27 mouse cellular contexts compared by ENCODE assay signal in genomic region chr10:71546507-71546906, GRCm38 (mm10).
DNase-seq lines count a peak whose midpoint lies in the region; ATAC-seq and TF ChIP-seq lines count a peak whose summit lies in the region.
"Had no signal": no experiment of that assay in that cellular context is flagged by ENCODE, and none has a peak within 500 bp of the region (broad histone marks: within the 10 kb centered on the region; RNA-seq: fewer than 3 reads in every experiment).

No protein-coding gene starts in this region.

- no peaks in the 10 kb centered on the region for H3K27me3 ChIP-seq in embryonic facial prominence, embryonic 14.5 days (replicated peaks; ENCODE audit: control insufficient read depth, insufficient read depth, low read length)
- H3K27me3 ChIP-seq in embryonic facial prominence, embryonic 10.5 days (replicated peaks; ENCODE audit: low read depth, poor library complexity, severe bottlenecking): no peaks in the 10 kb centered on the region
- H3K27me3 ChIP-seq in lung, embryonic 15.5 days: no peaks in the 10 kb centered on the region
- H3K27me3 ChIP-seq: embryonic facial prominence, embryonic 12.5 days; embryonic facial prominence, embryonic 15.5 days; forebrain, embryonic 12.5 days had no signal

- 72% methylated on average over 7 of the region's 7 CpGs for WGBS in embryonic facial prominence, embryonic 14.5 days
- 88% methylated on average over 7 of the region's 7 CpGs for WGBS in embryonic facial prominence, embryonic 10.5 days
- WGBS in lung, embryonic 15.5 days: 63% methylated on average over 7 of the region's 7 CpGs
- WGBS in lung, adult 2 months: 64% methylated on average over 7 of the region's 7 CpGs

- ATAC-seq in embryonic facial prominence, embryonic 14.5 days (ENCODE audit: low read depth): no peak
- peak; percentile 69; the same call in 1 of the 2 replicates for ATAC-seq in lung, embryonic 15.5 days (ENCODE audit: borderline replicate concordance, extremely low read depth, low FRiP score, low TSS enrichment)
- ATAC-seq: CD4-positive, CD25-positive, alpha-beta regulatory T cell, adult 4 months; forebrain, embryonic 14.5 days; forebrain, embryonic 16.5 days had no signal

- TF ChIP-seq CTCF in lung, adult 2 months (IDR thresholded peaks at IDR 0.05; ENCODE audit: insufficient read depth, low read length): no peak

- no peak overlapping the region for H3K4me2 ChIP-seq in embryonic facial prominence, embryonic 14.5 days (ENCODE audit: low read depth, low read length)
- no peak overlapping the region for H3K4me2 ChIP-seq in lung, embryonic 15.5 days
- H3K4me2 ChIP-seq: embryonic facial prominence, embryonic 12.5 days; embryonic facial prominence, embryonic 15.5 days; forebrain, embryonic 12.5 days had no signal

- peak; percentile 10 for DNase-seq in embryonic facial prominence, embryonic 14.5 days (ENCODE audit: low spot score)
- no peak for DNase-seq in embryonic facial prominence, embryonic 10.5 days (ENCODE audit: low spot score)
- no peak for DNase-seq in lung, postnatal 25 days (ENCODE audit: low spot score)
- peak; percentile 6 for DNase-seq in lung, postnatal 10 days
- no peak for DNase-seq in lung, adult 2 months
- peak; percentile 15 for DNase-seq in NIH3T3 (ENCODE audit: low read depth)
- DNase-seq: adrenal gland, adult 2 months; adrenal gland, postnatal 10 days; adrenal gland, postnatal 25 days; B cell, adult 2 months; cerebellum, adult 11 months; cerebellum, adult 18-20 months; cerebellum, adult 8-10 months; cerebellum, adult 9-11 months; cerebellum, postnatal 14 days; cerebellum, postnatal 36 days; embryo, embryonic 11 days had no signal

- no peak overlapping the region for H3K27ac ChIP-seq in embryonic facial prominence, embryonic 14.5 days (replicated peaks; ENCODE audit: low read depth, low read length)
- H3K27ac ChIP-seq in embryonic facial prominence, embryonic 10.5 days (replicated peaks): no peak overlapping the region
- no peak overlapping the region for H3K27ac ChIP-seq in lung, embryonic 15.5 days
- H3K27ac ChIP-seq: embryonic facial prominence, embryonic 12.5 days; embryonic facial prominence, embryonic 15.5 days; forebrain, embryonic 10.5 days; forebrain, embryonic 12.5 days had no signal

- H3K9ac ChIP-seq in embryonic facial prominence, embryonic 14.5 days (ENCODE audit: low read depth, low read length): no peak overlapping the region
- no peak overlapping the region for H3K9ac ChIP-seq in lung, embryonic 15.5 days
- H3K9ac ChIP-seq: embryonic facial prominence, embryonic 12.5 days; embryonic facial prominence, embryonic 15.5 days; forebrain, embryonic 12.5 days had no signal

- H3K4me1 ChIP-seq in embryonic facial prominence, embryonic 14.5 days (ENCODE audit: control insufficient read depth, insufficient read depth, low read length): no peaks in the 10 kb centered on the region
- H3K4me1 ChIP-seq in embryonic facial prominence, embryonic 10.5 days: no peaks in the 10 kb centered on the region
- no peaks in the 10 kb centered on the region for H3K4me1 ChIP-seq in lung, embryonic 15.5 days
- no peaks in the 10 kb centered on the region for H3K4me1 ChIP-seq in lung, adult 2 months (ENCODE audit: control insufficient read depth, insufficient read depth, low read length)
- H3K4me1 ChIP-seq: embryonic facial prominence, embryonic 12.5 days; embryonic facial prominence, embryonic 15.5 days; forebrain, embryonic 10.5 days; forebrain, embryonic 12.5 days had no signal

- no peaks in the 10 kb centered on the region for H3K9me3 ChIP-seq in embryonic facial prominence, embryonic 14.5 days (ENCODE audit: control insufficient read depth, low read length)
- H3K9me3 ChIP-seq in embryonic facial prominence, embryonic 10.5 days: no peaks in the 10 kb centered on the region
- H3K9me3 ChIP-seq in lung, embryonic 15.5 days: no peaks in the 10 kb centered on the region
- H3K9me3 ChIP-seq: embryonic facial prominence, embryonic 12.5 days; embryonic facial prominence, embryonic 15.5 days; forebrain, embryonic 10.5 days; forebrain, embryonic 12.5 days had no signal

- TF ChIP-seq POLR2A in lung, adult 2 months (IDR thresholded peaks at IDR 0.05; ENCODE audit: borderline replicate concordance, extremely low read depth, low read depth, low read length): no peak

- no peak overlapping the region for H3K4me3 ChIP-seq in embryonic facial prominence, embryonic 14.5 days (ENCODE audit: low read depth, low read length)
- no peak overlapping the region for H3K4me3 ChIP-seq in embryonic facial prominence, embryonic 10.5 days
- no peak overlapping the region for H3K4me3 ChIP-seq in lung, embryonic 15.5 days
- no peak overlapping the region for H3K4me3 ChIP-seq in lung, adult 2 months (replicated peaks; ENCODE audit: extremely low read depth, low read depth, low read length)
- H3K4me3 ChIP-seq: embryonic facial prominence, embryonic 12.5 days; embryonic facial prominence, embryonic 15.5 days; erythroblast, embryonic 14.5 days; forebrain, embryonic 10.5 days; forebrain, embryonic 12.5 days had no signal

- no peaks in the 10 kb centered on the region for H3K36me3 ChIP-seq in embryonic facial prominence, embryonic 14.5 days (ENCODE audit: control insufficient read depth, insufficient read depth, low read length)
- no peaks in the 10 kb centered on the region for H3K36me3 ChIP-seq in embryonic facial prominence, embryonic 10.5 days (replicated peaks)
- H3K36me3 ChIP-seq in lung, embryonic 15.5 days: no peaks in the 10 kb centered on the region
- H3K36me3 ChIP-seq: embryonic facial prominence, embryonic 12.5 days; embryonic facial prominence, embryonic 15.5 days; forebrain, embryonic 10.5 days; forebrain, embryonic 12.5 days; G1E had no signal

Comparison
In these comparisons a context has a peak if more than half of its experiments do, and no peak if none do; other contexts are left out.
1. DNase-seq: peak in embryonic facial prominence, embryonic 14.5 days (single experiment), lung, postnatal 10 days (single experiment) and NIH3T3 (single experiment); none in embryonic facial prominence, embryonic 10.5 days (single experiment), lung, postnatal 25 days (single experiment) and lung, adult 2 months (single experiment).